Comparison of ENCODE assay signal across 14 mouse cellular contexts in genomic region chr12:108865007-108865494, GRCm38 (mm10). TPM values are rescaled to one million over a fixed set of nuclear protein-coding genes. Genes with fewer than 3 reads are reported as not detected.
DNase-seq lines count a peak whose midpoint lies in the region; ATAC-seq lines count a peak whose summit lies in the region.
"Had no signal": no experiment of that assay in that cellular context is flagged by ENCODE, and none has a peak within 500 bp of the region (broad histone marks: within the 10 kb centered on the region; RNA-seq: fewer than 3 reads in every experiment).

No protein-coding gene starts in this region.

- peaks cover 3% of the 10 kb centered on the region for H3K4me1 ChIP-seq in lung, embryonic 16.5 days (replicated peaks; ENCODE audit: control insufficient read depth, insufficient read depth, low read length)
- H3K4me1 ChIP-seq in stomach, embryonic 16.5 days (ENCODE audit: control insufficient read depth, insufficient read depth, low read length), result no peaks in the 10 kb centered on the region
- no peaks in the 10 kb centered on the region for H3K4me1 ChIP-seq in forebrain, embryonic 10.5 days
- H3K4me1 ChIP-seq: midbrain, embryonic 10.5 days had no signal

- peaks cover 19% of the 10 kb centered on the region for H3K36me3 ChIP-seq in lung, embryonic 16.5 days (ENCODE audit: control insufficient read depth, insufficient read depth, low read length)
- peaks cover 12% of the 10 kb centered on the region for H3K36me3 ChIP-seq in stomach, embryonic 16.5 days (ENCODE audit: control insufficient read depth, insufficient read depth, low read length)
- peaks cover 100% of the 10 kb centered on the region for H3K36me3 ChIP-seq in forebrain, embryonic 10.5 days (replicated peaks)

- no peak overlapping the region for H3K9ac ChIP-seq in lung, embryonic 16.5 days (ENCODE audit: low read length)
- H3K9ac ChIP-seq in stomach, embryonic 16.5 days (ENCODE audit: low read length), result no peak overlapping the region
- H3K9ac ChIP-seq: liver, embryonic 14.5 days had no signal

- H3K27ac ChIP-seq in lung, embryonic 16.5 days (ENCODE audit: low read length), result peak overlapping the region; percentile 33
- peak overlapping the region; percentile 72 for H3K27ac ChIP-seq in stomach, embryonic 16.5 days (ENCODE audit: low read length)
- no peak overlapping the region for H3K27ac ChIP-seq in forebrain, embryonic 10.5 days
- H3K27ac ChIP-seq: hindbrain, postnatal 0 days; liver, embryonic 14.5 days; midbrain, embryonic 10.5 days had no signal

- ATAC-seq in lung, embryonic 16.5 days (ENCODE audit: low read depth), result peak; percentile 85
- ATAC-seq in stomach, embryonic 16.5 days (ENCODE audit: insufficient read depth, low FRiP score), result peak; percentile 56; the same call in 1 of the 2 replicates
- ATAC-seq: hindbrain, postnatal 0 days had no signal

- no peaks in the 10 kb centered on the region for H3K27me3 ChIP-seq in lung, embryonic 16.5 days (ENCODE audit: control insufficient read depth, insufficient read depth, low read depth, low read length)
- H3K27me3 ChIP-seq in stomach, embryonic 16.5 days (ENCODE audit: control insufficient read depth, insufficient read depth, low read length), result no peaks in the 10 kb centered on the region
- no peaks in the 10 kb centered on the region for H3K27me3 ChIP-seq in forebrain, embryonic 10.5 days (ENCODE audit: poor library complexity, severe bottlenecking)

- peak; percentile 18 to 33 for DNase-seq in heart, adult 18-20 months
- no peak for DNase-seq in heart, adult 11 months
- peak; percentile 34 for DNase-seq in kidney, postnatal 14 days
- DNase-seq in kidney, postnatal 10 days, result no peak
- DNase-seq in embryo, embryonic 10 days (ENCODE audit: low spot score), result no peak
- DNase-seq in forebrain, embryonic 10.5 days (ENCODE audit: extremely low spot score, low spot score), result no peak
- DNase-seq: adrenal gland, postnatal 25 days; gastrocnemius, postnatal 36 days; thymus, adult 18-20 months had no signal

- no peak overlapping the region for H3K4me3 ChIP-seq in lung, embryonic 16.5 days (ENCODE audit: low read length)
- H3K4me3 ChIP-seq in stomach, embryonic 16.5 days (replicated peaks; ENCODE audit: low read length), result no peak overlapping the region
- no peak overlapping the region for H3K4me3 ChIP-seq in forebrain, embryonic 10.5 days
- H3K4me3 ChIP-seq: midbrain, embryonic 10.5 days had no signal

- WGBS in lung, embryonic 16.5 days, result 52% methylated on average over 6 of the region's 6 CpGs
- 63% methylated on average over 6 of the region's 6 CpGs for WGBS in stomach, embryonic 16.5 days
- WGBS in forebrain, embryonic 10.5 days, result 95% methylated on average over 6 of the region's 6 CpGs

- H3K4me2 ChIP-seq in lung, embryonic 16.5 days (ENCODE audit: low read depth, low read length), result no peak overlapping the region
- no peak overlapping the region for H3K4me2 ChIP-seq in stomach, embryonic 16.5 days (ENCODE audit: low read depth, low read length)

- no peaks in the 10 kb centered on the region for H3K9me3 ChIP-seq in lung, embryonic 16.5 days (ENCODE audit: control insufficient read depth, low read length)
- no peaks in the 10 kb centered on the region for H3K9me3 ChIP-seq in stomach, embryonic 16.5 days (replicated peaks; ENCODE audit: control insufficient read depth, low read length)
- no peaks in the 10 kb centered on the region for H3K9me3 ChIP-seq in forebrain, embryonic 10.5 days
- H3K9me3 ChIP-seq: midbrain, embryonic 10.5 days had no signal

RNA-seq across cellular contexts. Expression of gene Wdr25, which starts 28.4 kb away (rescaled TPM):
- 1 to 10 TPM; 4.7 to 5.7 TPM for total RNA-seq in heart, adult 18-20 months (2021)
- 7.7 and 10.9 TPM in 2 replicates for polyA plus RNA-seq in lung, embryonic 16.5 days (2015; fragmentation: Nextera tagmentation; extraction: Ambion mirVana)
- polyA plus RNA-seq in stomach, embryonic 16.5 days (2015; fragmentation: Nextera tagmentation; extraction: Ambion mirVana), result 7.3 and 7.6 TPM in 2 replicates
- polyA plus RNA-seq in forebrain, embryonic 10.5 days (2016; fragmentation: Nextera tagmentation; extraction: Ambion mirVana), result 9.4 and 9.9 TPM in 2 replicates

RNA-seq across cellular contexts. Expression of gene Wars, which starts 28.9 kb away (rescaled TPM):
- 10 to 100 TPM; 29.1 to 41.2 TPM for total RNA-seq in heart, adult 18-20 months (2021)
- polyA plus RNA-seq in lung, embryonic 16.5 days (2015; fragmentation: Nextera tagmentation; extraction: Ambion mirVana), result 77.0 and 77.8 TPM in 2 replicates
- polyA plus RNA-seq in stomach, embryonic 16.5 days (2015; fragmentation: Nextera tagmentation; extraction: Ambion mirVana), result 90.5 and 102 TPM in 2 replicates
- 152 and 157 TPM in 2 replicates for polyA plus RNA-seq in forebrain, embryonic 10.5 days (2016; fragmentation: Nextera tagmentation; extraction: Ambion mirVana)

RNA-seq across cellular contexts. Expression of gene Slc25a47, which starts 29.2 kb away (rescaled TPM):
- 1 to 10 TPM; 8.1 to 9.1 TPM for total RNA-seq in heart, adult 18-20 months (2021)
- polyA plus RNA-seq in lung, embryonic 16.5 days (2015; fragmentation: Nextera tagmentation; extraction: Ambion mirVana), result 9.3 and 9.5 TPM in 2 replicates
- polyA plus RNA-seq in stomach, embryonic 16.5 days (2015; fragmentation: Nextera tagmentation; extraction: Ambion mirVana), result 10.0 TPM in 2 replicates
- polyA plus RNA-seq in forebrain, embryonic 10.5 days (2016; fragmentation: Nextera tagmentation; extraction: Ambion mirVana), result 9.8 and 11.9 TPM in 2 replicates

RNA-seq across cellular contexts. Expression of gene Slc25a29, which starts 29.4 kb away (rescaled TPM):
- 1 to 10 TPM; 8.7 to 9.1 TPM for total RNA-seq in heart, adult 18-20 months (2021)
- 7.5 and 7.8 TPM in 2 replicates for polyA plus RNA-seq in lung, embryonic 16.5 days (2015; fragmentation: Nextera tagmentation; extraction: Ambion mirVana)
- polyA plus RNA-seq in stomach, embryonic 16.5 days (2015; fragmentation: Nextera tagmentation; extraction: Ambion mirVana), result 6.8 and 8.2 TPM in 2 replicates
- polyA plus RNA-seq in forebrain, embryonic 10.5 days (2016; fragmentation: Nextera tagmentation; extraction: Ambion mirVana), result 11.7 and 12.1 TPM in 2 replicates

Comparison
In these comparisons a context has a peak if more than half of its experiments do, and no peak if none do; other contexts are left out.
1. DNase-seq: peak in heart, adult 18-20 months (2 of 2) and kidney, postnatal 14 days (single experiment); none in heart, adult 11 months (single experiment), kidney, postnatal 10 days (single experiment), embryo, embryonic 10 days (single experiment) and forebrain, embryonic 10.5 days (single experiment).